Mouse (Mus musculus): ENCODE measurements around the gene Tusc2.

DNA sequence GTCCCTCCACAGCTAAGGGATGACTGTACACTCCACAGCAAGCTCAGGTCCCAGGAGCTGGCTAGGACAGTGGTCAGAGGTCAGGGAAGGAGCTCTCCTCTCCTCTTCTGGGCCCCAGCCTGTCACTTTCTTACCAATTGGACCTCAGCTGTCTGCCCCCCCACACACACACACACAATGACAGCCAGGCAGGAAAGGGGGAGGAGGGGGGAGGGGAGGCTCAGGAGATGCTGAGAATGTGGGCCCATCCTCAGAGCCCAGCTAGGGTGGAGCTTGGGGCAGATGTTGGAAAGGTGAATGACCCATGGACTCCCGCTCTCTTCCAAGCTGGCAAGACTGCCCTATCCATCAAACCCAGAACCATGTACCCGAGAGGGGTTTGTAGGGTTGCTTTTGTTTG, 44.0 kb downstream of the Tusc2 start:
- TF ChIP-seq POLR2A (IDR thresholded peaks at IDR 0.05; ENCODE audit: borderline replicate concordance, low read depth, low read length) (no peak), CTCF (IDR thresholded peaks at IDR 0.05; ENCODE audit: low read depth, low read length) (no peak)
